Mouse (Mus musculus): Measurements from ENCODE around the gene Mvb12a.

DNA sequence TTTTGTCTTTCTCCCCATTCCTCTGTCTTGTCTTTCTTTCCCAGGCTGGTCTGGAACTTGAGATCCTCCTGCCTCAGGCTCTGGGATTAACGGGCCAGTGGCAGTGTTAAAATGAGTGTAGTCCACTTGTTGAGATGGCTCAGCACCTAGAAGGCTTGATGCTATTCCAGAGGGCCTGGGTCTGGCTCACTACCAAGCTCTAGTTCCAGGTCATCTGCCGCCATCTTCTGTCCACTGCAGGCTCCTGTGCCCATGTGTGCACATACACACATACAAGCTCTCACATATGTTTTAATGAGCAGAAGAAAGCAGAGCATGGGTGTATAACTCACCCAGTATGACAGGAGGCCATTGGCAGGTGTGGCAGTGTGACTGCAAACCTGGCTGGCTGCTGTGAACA is 29.4 kb downstream of the Mvb12a start:
- no peak for TF ChIP-seq POLR2A (IDR thresholded peaks at IDR 0.05; ENCODE audit: insufficient read depth, low read depth, low read length)
- TF ChIP-seq CTCF (IDR thresholded peaks at IDR 0.05; ENCODE audit: insufficient read depth, low read depth, low read length) = no peak

Measured in olfactory bulb, adult 2 months (tissue).